In the genomic region with DNA sequence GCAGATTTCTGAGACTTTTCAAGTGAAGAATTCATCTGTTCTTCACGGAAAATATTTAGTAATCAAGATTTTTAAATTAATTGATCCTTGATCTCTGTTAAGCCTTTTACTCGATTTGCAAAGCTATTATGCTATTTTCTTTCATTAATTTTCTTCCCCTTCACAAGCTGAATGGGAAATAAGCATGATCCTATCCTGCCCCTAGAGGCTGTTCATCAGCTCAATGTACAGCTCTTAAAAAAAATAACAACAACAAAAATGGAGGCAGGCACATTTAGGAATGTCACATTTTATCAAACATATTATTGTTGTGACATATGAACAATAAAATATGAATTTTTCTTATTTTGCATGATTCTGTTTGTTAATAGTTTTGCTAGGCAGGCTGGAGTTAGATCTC, we compare ENCODE assay signal across 20 mouse cellular contexts.
"Had no signal": no experiment of that assay in that cellular context is flagged by ENCODE, and none has a peak within 500 bp of the region (broad histone marks: within the 10 kb centered on the region; RNA-seq: fewer than 3 reads in every experiment).

No protein-coding gene starts in this region.

- H3K9me3 ChIP-seq: limb, embryonic 12.5 days; limb, embryonic 15.5 days; lung, embryonic 15.5 days; midbrain, embryonic 10.5 days; neural tube, embryonic 12.5 days; neural tube, embryonic 15.5 days had no signal

- H3K27me3 ChIP-seq: limb, embryonic 15.5 days; lung, embryonic 15.5 days; megakaryocyte, embryonic 14.5 days; neural tube, embryonic 12.5 days; neural tube, embryonic 15.5 days had no signal

- H3K4me1 ChIP-seq: limb, embryonic 15.5 days; megakaryocyte, embryonic 14.5 days; neural tube, embryonic 12.5 days had no signal

- H3K36me3 ChIP-seq: limb, embryonic 12.5 days; limb, embryonic 15.5 days; lung, embryonic 15.5 days; midbrain, embryonic 10.5 days; neural tube, embryonic 15.5 days had no signal

- H3K4me3 ChIP-seq: limb, embryonic 12.5 days; limb, embryonic 15.5 days; lung, embryonic 15.5 days; megakaryocyte, embryonic 14.5 days; midbrain, embryonic 10.5 days; neural tube, embryonic 12.5 days; neural tube, embryonic 15.5 days had no signal

- H3K9ac ChIP-seq: limb, embryonic 12.5 days; limb, embryonic 15.5 days; liver, embryonic 14.5 days; liver, postnatal 0 days; lung, embryonic 15.5 days; neural tube, embryonic 12.5 days; neural tube, embryonic 15.5 days had no signal

- ATAC-seq: liver, postnatal 0 days had no signal

- H3K4me2 ChIP-seq: limb, embryonic 15.5 days; liver, embryonic 11.5 days; lung, embryonic 15.5 days; neural tube, embryonic 12.5 days; neural tube, embryonic 15.5 days had no signal

- H3K27ac ChIP-seq: limb, embryonic 12.5 days; limb, embryonic 15.5 days; liver, embryonic 14.5 days; lung, embryonic 15.5 days; midbrain, embryonic 10.5 days; neural tube, embryonic 12.5 days; neural tube, embryonic 15.5 days had no signal

- DNase-seq: kidney, adult 11 months; kidney, adult 9 months; kidney, postnatal 25 days; left cerebral cortex, postnatal 4 days; liver, postnatal 0 days; lung, postnatal 14 days; midbrain, embryonic 14.5 days; right cerebral cortex, adult 18-20 months; right cerebral cortex, postnatal 14 days; right cerebral cortex, postnatal 4 days; thymus, postnatal 25 days had no signal
